Mouse (Mus musculus): Measurements from ENCODE around the gene Zdhhc14.

- TF ChIP-seq CTCF (IDR thresholded peaks at IDR 0.05; ENCODE audit: low read depth) (no peak), EP300 (IDR thresholded peaks at IDR 0.05; ENCODE audit: low read depth) (no peak)
Measured at GRCm38 (mm10) chr17:5497695-5498094, 5.3 kb downstream of the Zdhhc14 start.
